Mouse (Mus musculus) megakaryocyte progenitor cell, adult 5-6 weeks (primary cell): ENCODE measurements around the gene Vcan. TPM values are rescaled to one million over a fixed set of nuclear protein-coding genes. Genes with fewer than 3 reads are reported as not detected.

ENCODE experiments used
- ATAC-seq: replicated peaks from 2 replicates; pipeline ENCODE4 v1.8.0; 2016; ENCODE audit warnings: mild to moderate bottlenecking, moderate TSS enrichment, inconsistent platforms; ENCODE audit not compliant: poor library complexity
- total RNA-seq, 2 experiments: library from RNA; stranded (forward) in 1 of 2; stranded (reverse) in 1 of 2; fragments of 157-497, 149-512 nt in 1 of 2; fragments of 200-1000 nt in 1 of 2; gene quantifications; 2 replicates each; pipeline versions ENCODE4 v1.2.3 to v1.2.4; 2015 to 2017

Vcan gene
- total RNA-seq, 2 experiments from 2014 or later: 0.29 to 1.2 TPM

- ATAC-seq: no peak
These were observed 134.9 kb downstream of the Vcan start for GRCm38 (mm10) chr13:89607399-89607798.

Other genes starting within 250 kb of the Vcan start
- gene Hapln1, start 202.7 kb downstream of the Vcan start, total RNA-seq (2015): not detected in 2 replicates
- not detected in 2 replicates for gene Hapln1, start 202.7 kb downstream of the Vcan start, total RNA-seq (2017)